Mouse (Mus musculus): ENCODE data around the gene Il27ra. TPM values are rescaled to one million over a fixed set of nuclear protein-coding genes. Genes with fewer than 3 reads are reported as not detected.

Gene Il27ra
- total RNA-seq, 1 experiment: 0.89 TPM

DNA sequence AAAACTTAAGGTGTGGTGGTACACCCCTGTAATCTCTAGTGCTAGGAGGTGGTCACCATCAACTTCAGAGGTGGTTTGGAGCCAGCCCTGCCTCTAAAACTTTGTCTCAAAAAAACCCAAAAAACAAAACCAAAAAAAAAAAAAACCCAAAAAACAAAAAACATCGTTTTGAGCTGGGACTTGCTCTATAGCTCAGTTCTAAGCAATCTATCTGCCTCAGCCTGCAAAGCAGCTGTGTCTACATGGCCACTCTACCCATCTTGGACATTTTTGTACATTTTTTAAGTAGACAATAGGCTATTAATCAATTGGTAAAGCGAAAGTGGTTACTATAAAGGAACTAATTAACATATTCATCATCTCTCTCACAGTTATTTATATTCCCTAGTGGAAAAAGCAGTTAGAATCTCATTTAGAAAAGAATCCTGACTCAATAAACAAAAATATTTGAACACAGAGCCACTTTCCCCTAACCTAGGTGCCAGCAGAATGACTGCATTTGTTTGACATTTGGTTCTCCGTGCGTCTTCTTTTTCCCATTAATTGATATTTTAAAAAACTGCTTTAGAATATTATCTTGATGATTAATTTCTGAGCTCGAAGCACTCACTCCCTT lies 23.2 kb upstream of the Il27ra start:
- Histone ChIP-seq H3K27ac (ENCODE audit: insufficient read depth, low read depth, low read length, poor library complexity, severe bottlenecking) (peak overlapping the region; percentile 61), H3K4me1 (ENCODE audit: control insufficient read depth in 2 of 2, insufficient read depth in 2 of 2, low read length in 2 of 2, poor library complexity in 1 of 2) (peaks cover 3 to 10% of the 10 kb centered on the region in 2 experiments; a peak in 3 of 4 replicates), H3K36me3 (ENCODE audit: control insufficient read depth, insufficient read depth, low read length, poor library complexity, severe bottlenecking) (no peaks in the 10 kb centered on the region), H3K9me3 (ENCODE audit: control insufficient read depth, insufficient read depth, low read depth, low read length) (no peaks in the 10 kb centered on the region), H3K4me3 (ENCODE audit: insufficient read depth in 1 of 2, low read depth in 1 of 2, low read length in 2 of 2, poor library complexity in 1 of 2, severe bottlenecking in 1 of 2) (peak overlapping the region; percentile 68 to 78), H3K9ac (ENCODE audit: insufficient read depth, low read depth, low read length, poor library complexity, severe bottlenecking) (peak overlapping the region; percentile 82)
- DNase-seq (ENCODE audit: low read depth, low spot score): no peak
- TF ChIP-seq HCFC1 (IDR thresholded peaks at IDR 0.05; ENCODE audit: borderline replicate concordance, insufficient read depth, low read length) (no peak), ZNF384 (IDR thresholded peaks at IDR 0.05; ENCODE audit: low read depth, low read length) (peak; percentile 66)
- in situ Hi-C loops (cut with MboI; ENCODE audit: low sequenced_read_pairs in 2 of 2, unreplicated experiment in 2 of 2): no loop called here

DNA sequence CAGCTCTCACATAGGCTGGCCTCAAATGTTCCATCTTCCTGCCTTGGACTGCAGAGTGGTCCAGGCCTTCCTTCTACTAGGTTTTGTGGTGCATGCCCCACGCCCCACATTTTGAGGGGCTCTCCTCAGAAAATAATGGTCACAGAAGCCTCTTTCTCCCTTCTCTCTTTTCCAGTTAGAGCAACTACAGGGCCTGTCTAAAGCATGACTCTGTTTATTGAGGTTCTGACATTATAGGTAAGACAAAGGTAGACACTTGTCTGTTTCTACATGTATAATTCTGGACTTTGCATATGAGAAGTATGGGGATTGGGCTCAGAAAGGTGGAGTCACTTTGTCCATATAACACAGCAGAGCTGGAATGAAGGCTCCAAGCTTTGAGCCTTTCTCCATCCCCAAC lies 22.6 kb upstream of the Il27ra start, which contains the start of gene Gm10643:
Gene Gm10643, minus strand, starts transcription at position 101 of the 400 bp plus-strand sequence.
- Histone ChIP-seq H3K4me3 (ENCODE audit: insufficient read depth in 1 of 2, low read depth in 1 of 2, low read length in 2 of 2, poor library complexity in 1 of 2, severe bottlenecking in 1 of 2) (peak within 1 kb of the TSS; percentile 68 to 78), H3K4me1 (ENCODE audit: control insufficient read depth in 2 of 2, insufficient read depth in 2 of 2, low read length in 2 of 2, poor library complexity in 1 of 2) (peaks cover 3 to 10% of the 10 kb centered on the region in 2 experiments; a peak in 3 of 4 replicates), H3K36me3 (ENCODE audit: control insufficient read depth, insufficient read depth, low read length, poor library complexity, severe bottlenecking) (no peaks in the 10 kb centered on the region), H3K9ac (ENCODE audit: insufficient read depth, low read depth, low read length, poor library complexity, severe bottlenecking) (peak within 1 kb of the TSS; percentile 82), H3K9me3 (ENCODE audit: control insufficient read depth, insufficient read depth, low read depth, low read length) (no peaks in the 10 kb centered on the region), H3K27ac (ENCODE audit: insufficient read depth, low read depth, low read length, poor library complexity, severe bottlenecking) (peak within 1 kb of the TSS; percentile 61)
- TF ChIP-seq CHD2 (IDR thresholded peaks at IDR 0.05; ENCODE audit: low read depth, low read length) (no peak), ZC3H11A (IDR thresholded peaks at IDR 0.05; ENCODE audit: borderline replicate concordance, low read depth, low read length) (no peak), MAFK (IDR thresholded peaks at IDR 0.05; ENCODE audit: insufficient read depth, low read depth, low read length) (no peak), ZNF384 (IDR thresholded peaks at IDR 0.05; ENCODE audit: low read depth, low read length) (no peak), HCFC1 (IDR thresholded peaks at IDR 0.05; ENCODE audit: borderline replicate concordance, insufficient read depth, low read length) (no peak)
- in situ Hi-C loops (cut with MboI; ENCODE audit: low sequenced_read_pairs in 2 of 2, unreplicated experiment in 2 of 2): no loop called here
- DNase-seq (ENCODE audit: low read depth, low spot score): no peak

DNA sequence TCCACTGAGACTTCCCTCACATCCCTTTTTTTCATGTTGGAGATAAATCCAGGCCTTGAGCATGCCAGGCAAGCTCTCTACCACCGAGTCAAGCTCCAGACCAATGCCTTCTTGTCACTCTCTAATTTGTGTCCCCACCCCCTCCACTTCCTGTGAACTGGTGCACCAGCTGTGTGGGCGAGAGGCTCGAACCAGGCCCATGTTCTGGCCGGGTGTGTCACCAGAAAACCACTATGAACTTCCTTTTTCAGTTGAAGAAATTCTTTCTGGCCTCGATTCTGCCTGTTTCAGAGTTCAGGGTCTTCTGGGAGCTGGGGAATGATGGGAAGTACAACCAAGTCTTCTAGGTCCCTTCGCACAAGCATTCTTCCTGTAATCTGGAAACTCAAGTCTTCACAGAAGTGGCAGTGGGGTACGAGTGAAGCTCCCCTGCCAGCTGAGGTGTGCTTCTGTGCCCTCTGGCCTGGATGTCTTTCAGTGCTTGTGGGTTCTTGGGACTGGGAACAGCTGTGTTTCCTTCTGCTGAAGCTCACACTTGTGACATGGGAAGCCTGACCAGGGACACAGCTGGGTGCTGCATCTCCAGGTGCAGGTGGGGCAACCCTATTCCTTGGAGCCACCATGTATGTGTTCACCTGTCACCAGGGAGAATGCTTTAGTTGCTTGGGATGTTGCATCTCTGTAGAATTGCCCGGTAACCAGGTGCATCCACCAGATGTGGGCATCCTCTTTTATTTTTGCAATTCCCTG lies 21.6 kb upstream of the Il27ra start:
- Histone ChIP-seq H3K27ac (ENCODE audit: insufficient read depth, low read depth, low read length, poor library complexity, severe bottlenecking) (no peak overlapping the region), H3K36me3 (ENCODE audit: control insufficient read depth, insufficient read depth, low read length, poor library complexity, severe bottlenecking) (no peaks in the 10 kb centered on the region), H3K4me3 (ENCODE audit: insufficient read depth in 1 of 2, low read depth in 1 of 2, low read length in 2 of 2, poor library complexity in 1 of 2, severe bottlenecking in 1 of 2) (no peak overlapping the region), H3K9ac (ENCODE audit: insufficient read depth, low read depth, low read length, poor library complexity, severe bottlenecking) (no peak overlapping the region), H3K4me1 (ENCODE audit: control insufficient read depth in 2 of 2, insufficient read depth in 2 of 2, low read length in 2 of 2, poor library complexity in 1 of 2) (peaks cover 3 to 7% of the 10 kb centered on the region in 2 experiments; a peak in 3 of 4 replicates), H3K9me3 (ENCODE audit: control insufficient read depth, insufficient read depth, low read depth, low read length) (no peaks in the 10 kb centered on the region)
- TF ChIP-seq ZNF384 (IDR thresholded peaks at IDR 0.05; ENCODE audit: low read depth, low read length): no peak
- no peak for TF ChIP-seq CHD2 (IDR thresholded peaks at IDR 0.05; ENCODE audit: low read depth, low read length)
- TF ChIP-seq MAFK (IDR thresholded peaks at IDR 0.05; ENCODE audit: insufficient read depth, low read depth, low read length): no peak
- no peak for TF ChIP-seq HCFC1 (IDR thresholded peaks at IDR 0.05; ENCODE audit: borderline replicate concordance, insufficient read depth, low read length)
- no peak for TF ChIP-seq ZC3H11A (IDR thresholded peaks at IDR 0.05; ENCODE audit: borderline replicate concordance, low read depth, low read length)
- in situ Hi-C loops (cut with MboI; ENCODE audit: low sequenced_read_pairs in 2 of 2, unreplicated experiment in 2 of 2): no loop called here
- no peak for DNase-seq (ENCODE audit: low read depth, low spot score)

DNA sequence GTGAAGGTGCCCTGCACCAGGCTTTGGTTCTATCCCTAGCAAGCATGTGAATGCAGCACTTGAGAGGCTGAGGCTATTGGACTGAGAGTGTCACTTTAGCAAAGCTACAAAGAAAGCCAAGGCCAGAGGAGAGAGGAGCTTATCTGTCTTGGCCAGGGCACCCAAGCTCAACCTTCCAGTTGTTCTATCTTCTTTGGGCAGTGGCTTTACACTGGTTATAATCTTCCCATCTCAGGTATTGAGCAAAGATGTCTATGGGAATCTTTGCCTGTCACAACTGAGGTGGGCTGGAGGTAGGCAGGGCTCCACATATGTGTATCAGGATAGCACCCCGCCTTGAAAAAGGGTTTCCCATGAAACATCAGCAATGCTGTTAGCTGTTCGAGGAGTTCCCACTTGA lies 17.9 kb upstream of the Il27ra start:
- in situ Hi-C loops (cut with MboI; ENCODE audit: low sequenced_read_pairs in 2 of 2, unreplicated experiment in 2 of 2): no loop called here
- TF ChIP-seq ZC3H11A (IDR thresholded peaks at IDR 0.05; ENCODE audit: borderline replicate concordance, low read depth, low read length) (no peak), ZNF384 (IDR thresholded peaks at IDR 0.05; ENCODE audit: low read depth, low read length) (no peak), CHD2 (IDR thresholded peaks at IDR 0.05; ENCODE audit: low read depth, low read length) (no peak), MAFK (IDR thresholded peaks at IDR 0.05; ENCODE audit: insufficient read depth, low read depth, low read length) (no peak), HCFC1 (IDR thresholded peaks at IDR 0.05; ENCODE audit: borderline replicate concordance, insufficient read depth, low read length) (no peak)
- Histone ChIP-seq H3K4me1 (ENCODE audit: control insufficient read depth in 2 of 2, insufficient read depth in 2 of 2, low read length in 2 of 2, poor library complexity in 1 of 2) (peaks cover 0 to 3% of the 10 kb centered on the region in 2 experiments; a peak in 1 of 4 replicates), H3K27ac (ENCODE audit: insufficient read depth, low read depth, low read length, poor library complexity, severe bottlenecking) (no peak overlapping the region), H3K9ac (ENCODE audit: insufficient read depth, low read depth, low read length, poor library complexity, severe bottlenecking) (no peak overlapping the region), H3K9me3 (ENCODE audit: control insufficient read depth, insufficient read depth, low read depth, low read length) (no peaks in the 10 kb centered on the region), H3K36me3 (ENCODE audit: control insufficient read depth, insufficient read depth, low read length, poor library complexity, severe bottlenecking) (no peaks in the 10 kb centered on the region), H3K4me3 (ENCODE audit: insufficient read depth in 1 of 2, low read depth in 1 of 2, low read length in 2 of 2, poor library complexity in 1 of 2, severe bottlenecking in 1 of 2) (no peak overlapping the region)
- no peak for DNase-seq (ENCODE audit: low read depth, low spot score)

All from ES-E14 (cell line).